Mouse (Mus musculus): ENCODE data around the gene Dpyd. TPM values are rescaled to one million over a fixed set of nuclear protein-coding genes. Genes with fewer than 3 reads are reported as not detected.

The Dpyd gene
- polyA plus RNA-seq, 1 experiment from 2014 or later = 2.6 TPM

DNA sequence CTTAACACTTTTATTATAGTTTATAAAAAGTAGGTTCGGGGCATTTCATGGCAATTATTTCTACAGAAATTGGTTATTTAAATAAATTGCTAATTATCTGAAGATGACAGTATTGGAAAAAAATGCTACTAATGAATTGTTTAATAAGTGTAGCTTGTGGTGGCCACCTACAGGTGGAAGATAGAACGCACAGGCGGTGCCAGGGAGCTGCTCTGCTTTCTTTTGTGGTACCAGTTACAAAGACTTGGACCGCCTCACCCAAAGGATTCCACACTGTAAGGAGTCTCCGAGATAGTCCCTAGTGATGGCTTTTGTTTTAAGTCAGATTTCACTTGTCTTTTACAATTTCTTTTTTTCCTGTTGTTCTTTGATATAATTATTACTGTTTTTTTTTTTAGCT is 694.6 kb downstream of the Dpyd start:
- H3K27ac ChIP-seq = no peak overlapping the region
- DNase-seq (no peak), ATAC-seq (ENCODE audit: low read depth) (no peak)
- no peaks in the 10 kb centered on the region for H3K27me3 ChIP-seq
- H3K9me3 ChIP-seq (replicated peaks) = no peaks in the 10 kb centered on the region; the same call in 1 of the 2 replicates
- no peak overlapping the region for H3K9ac ChIP-seq
- H3K36me3 ChIP-seq = no peaks in the 10 kb centered on the region
- no peak overlapping the region for H3K4me2 ChIP-seq
- no peaks in the 10 kb centered on the region for H3K4me1 ChIP-seq (replicated peaks)
- no peak overlapping the region for H3K4me3 ChIP-seq (replicated peaks)
- WGBS (ENCODE audit: insufficient replicate concordance) = 46% methylated on average over 5 of the region's 5 CpGs

DNA sequence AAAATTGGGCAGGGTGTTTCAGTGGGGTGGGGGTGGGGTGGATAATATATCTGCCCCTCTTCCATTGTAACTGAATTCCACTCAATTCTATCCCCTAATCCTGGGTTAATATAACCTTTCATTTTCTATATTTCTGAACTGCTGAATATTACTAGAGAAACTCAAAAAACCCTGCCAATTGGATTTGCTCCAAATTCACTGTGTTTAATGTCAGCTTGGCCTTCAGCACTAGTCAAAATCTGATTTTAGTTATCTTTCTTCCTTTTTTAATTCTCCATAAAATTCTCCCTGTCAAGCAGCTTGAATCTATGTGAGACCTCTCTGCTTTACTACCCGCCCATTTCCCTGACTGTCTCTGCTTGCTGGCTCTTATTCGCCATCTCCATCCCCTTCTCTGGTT is 713.3 kb downstream of the Dpyd start:
- Histone ChIP-seq H3K9ac (no peak overlapping the region), H3K4me3 (replicated peaks) (no peak overlapping the region), H3K9me3 (replicated peaks) (no peaks in the 10 kb centered on the region), H3K4me1 (replicated peaks) (no peaks in the 10 kb centered on the region), H3K36me3 (no peaks in the 10 kb centered on the region), H3K4me2 (no peak overlapping the region), H3K27ac (no peak overlapping the region), H3K27me3 (no peaks in the 10 kb centered on the region)
- 46% methylated on average over 2 of the region's 2 CpGs for WGBS (ENCODE audit: insufficient replicate concordance)
- DNase-seq (no peak), ATAC-seq (ENCODE audit: low read depth) (no peak)

DNA sequence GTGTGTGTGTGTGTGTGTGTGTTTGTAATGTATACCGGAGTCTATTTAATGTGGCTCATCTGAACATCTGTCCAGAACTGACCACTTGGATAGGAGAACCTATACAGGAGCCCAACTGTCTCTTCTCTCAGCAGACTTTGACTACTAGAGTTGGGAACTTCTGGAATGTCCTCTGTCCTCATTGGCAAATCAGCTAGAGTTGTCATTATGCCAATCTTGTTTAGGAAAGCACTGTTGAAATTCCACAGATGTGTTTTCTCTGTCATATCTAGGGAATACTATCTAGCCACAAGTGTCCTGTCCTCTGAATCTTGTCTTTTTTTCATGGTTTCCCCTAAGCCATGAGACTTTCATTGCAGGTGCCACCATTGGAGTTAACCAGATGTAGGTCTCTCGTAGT is 718.7 kb downstream of the Dpyd start:
- Histone ChIP-seq H3K4me3 (replicated peaks) (no peak overlapping the region), H3K27me3 (no peaks in the 10 kb centered on the region), H3K9ac (no peak overlapping the region), H3K9me3 (replicated peaks) (no peaks in the 10 kb centered on the region), H3K4me1 (replicated peaks) (no peaks in the 10 kb centered on the region), H3K27ac (no peak overlapping the region), H3K36me3 (no peaks in the 10 kb centered on the region), H3K4me2 (no peak overlapping the region)
- ATAC-seq (ENCODE audit: low read depth) (no peak), DNase-seq (no peak)
- 76% methylated on average over 2 of the region's 2 CpGs for WGBS (ENCODE audit: insufficient replicate concordance)

DNA sequence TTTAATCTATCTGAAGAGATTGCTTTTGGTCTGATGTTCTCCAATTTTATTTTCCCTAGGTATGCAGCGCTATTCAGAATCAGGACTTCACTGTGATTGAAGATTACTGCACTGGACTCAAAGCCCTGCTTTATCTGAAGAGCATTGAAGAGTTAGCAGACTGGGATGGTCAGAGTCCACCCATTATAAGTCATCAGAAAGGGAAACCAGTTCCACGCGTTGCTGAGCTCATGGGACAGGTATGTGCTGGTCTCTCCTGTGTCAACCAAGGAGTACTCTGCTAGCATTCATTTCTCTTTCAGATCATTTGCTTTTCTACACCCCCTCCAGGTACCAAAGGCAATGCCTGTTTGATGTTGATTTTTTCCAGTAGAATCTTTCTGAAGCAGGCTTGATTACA is 752.8 kb downstream of the Dpyd start:
- ATAC-seq (ENCODE audit: low read depth) = no peak
- Histone ChIP-seq H3K36me3 (no peaks in the 10 kb centered on the region), H3K4me1 (replicated peaks) (no peaks in the 10 kb centered on the region), H3K27ac (no peak overlapping the region), H3K9ac (no peak overlapping the region), H3K4me3 (replicated peaks) (no peak overlapping the region), H3K4me2 (no peak overlapping the region), H3K9me3 (replicated peaks) (no peaks in the 10 kb centered on the region), H3K27me3 (no peaks in the 10 kb centered on the region)
- DNase-seq = no peak
- WGBS (ENCODE audit: insufficient replicate concordance) = 68% methylated on average over 3 of the region's 3 CpGs

DNA sequence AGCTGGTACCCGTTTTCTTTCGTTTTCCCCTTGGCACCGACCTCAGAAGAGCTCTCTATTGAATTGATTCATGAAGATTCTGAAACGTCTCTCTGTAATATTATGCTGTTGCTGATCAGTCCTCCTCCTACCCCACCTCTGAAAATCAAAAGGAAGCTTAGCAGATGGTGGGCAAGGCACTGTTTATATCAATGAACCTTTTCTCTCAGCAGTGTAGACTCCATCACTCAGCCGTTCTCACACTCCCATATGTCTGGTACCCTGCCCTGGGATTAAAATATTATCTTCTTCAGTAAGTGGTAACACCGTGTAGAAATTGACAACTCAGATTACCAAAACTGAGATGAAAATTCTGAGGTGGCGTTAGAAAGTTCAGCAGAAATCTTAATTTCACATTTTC is 767.1 kb downstream of the Dpyd start:
- H3K27ac ChIP-seq = no peak overlapping the region
- H3K36me3 ChIP-seq = no peaks in the 10 kb centered on the region
- H3K9me3 ChIP-seq (replicated peaks) = 0 out of 2 replicates have a peak, but pooled peaks cover 4% of the 10 kb centered on the region
- no peak overlapping the region for H3K4me2 ChIP-seq
- no peaks in the 10 kb centered on the region for H3K27me3 ChIP-seq
- no peaks in the 10 kb centered on the region for H3K4me1 ChIP-seq (replicated peaks)
- DNase-seq (no peak), ATAC-seq (ENCODE audit: low read depth) (no peak)
- H3K9ac ChIP-seq = no peak overlapping the region
- WGBS (ENCODE audit: insufficient replicate concordance) = 69% methylated on average over 7 of the region's 7 CpGs
- H3K4me3 ChIP-seq (replicated peaks) = no peak overlapping the region

DNA sequence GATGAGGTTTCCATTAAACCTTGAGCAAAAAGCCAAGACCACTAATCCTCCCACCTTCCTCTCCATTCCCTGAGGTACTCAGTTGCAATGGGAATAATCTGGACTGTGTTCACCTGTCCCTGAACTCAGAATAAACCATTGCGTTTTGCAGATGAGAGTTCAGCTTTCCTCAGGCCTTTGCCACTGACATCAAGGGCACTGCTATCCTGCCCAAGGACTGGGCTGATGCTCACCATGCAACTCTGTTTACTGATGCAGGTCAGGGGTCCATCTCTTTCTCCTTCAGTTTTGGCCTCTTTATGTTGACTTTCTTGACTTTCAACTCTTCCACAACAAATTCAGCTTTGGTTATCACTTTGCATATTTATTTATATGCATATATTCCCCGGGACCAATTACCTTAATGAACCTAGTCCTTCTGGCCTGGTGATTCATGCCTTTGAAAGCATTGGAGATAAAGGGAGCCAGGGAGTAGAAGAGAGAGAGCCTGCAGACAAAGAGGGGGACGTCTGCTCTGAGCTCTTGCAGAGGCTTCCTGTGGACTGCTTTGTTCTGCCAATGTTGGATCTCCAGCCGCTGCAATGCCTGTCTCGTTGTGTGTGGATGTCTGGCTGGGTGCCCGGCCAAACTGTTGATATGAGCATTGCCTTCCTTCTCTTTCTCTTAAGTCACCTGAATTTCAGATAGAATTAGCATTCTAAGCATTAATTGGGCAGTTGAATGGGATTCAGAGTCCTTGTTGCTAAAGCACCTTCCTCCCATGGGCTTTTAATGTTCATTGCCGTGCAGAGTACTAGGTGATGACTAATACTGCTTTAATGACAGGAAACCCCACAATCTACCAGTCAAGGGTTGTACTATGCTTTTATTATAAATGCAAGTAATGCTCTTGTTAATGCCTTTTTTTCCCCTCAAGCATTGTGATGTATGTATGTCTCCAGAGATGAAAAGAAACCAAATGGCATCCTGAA is 771.7 kb downstream of the Dpyd start:
- H3K4me3 ChIP-seq (replicated peaks) = no peak overlapping the region
- H3K9me3 ChIP-seq (replicated peaks) = 0 out of 2 replicates have a peak, but pooled peaks cover 4% of the 10 kb centered on the region
- H3K9ac ChIP-seq = no peak overlapping the region
- H3K4me1 ChIP-seq (replicated peaks) = no peaks in the 10 kb centered on the region
- no peaks in the 10 kb centered on the region for H3K27me3 ChIP-seq
- H3K27ac ChIP-seq = no peak overlapping the region
- H3K36me3 ChIP-seq = no peaks in the 10 kb centered on the region
- H3K4me2 ChIP-seq = no peak overlapping the region
- ATAC-seq (ENCODE audit: low read depth) (no peak), DNase-seq (no peak)
- WGBS (ENCODE audit: insufficient replicate concordance) = 46% methylated on average over 7 of the region's 7 CpGs

DNA sequence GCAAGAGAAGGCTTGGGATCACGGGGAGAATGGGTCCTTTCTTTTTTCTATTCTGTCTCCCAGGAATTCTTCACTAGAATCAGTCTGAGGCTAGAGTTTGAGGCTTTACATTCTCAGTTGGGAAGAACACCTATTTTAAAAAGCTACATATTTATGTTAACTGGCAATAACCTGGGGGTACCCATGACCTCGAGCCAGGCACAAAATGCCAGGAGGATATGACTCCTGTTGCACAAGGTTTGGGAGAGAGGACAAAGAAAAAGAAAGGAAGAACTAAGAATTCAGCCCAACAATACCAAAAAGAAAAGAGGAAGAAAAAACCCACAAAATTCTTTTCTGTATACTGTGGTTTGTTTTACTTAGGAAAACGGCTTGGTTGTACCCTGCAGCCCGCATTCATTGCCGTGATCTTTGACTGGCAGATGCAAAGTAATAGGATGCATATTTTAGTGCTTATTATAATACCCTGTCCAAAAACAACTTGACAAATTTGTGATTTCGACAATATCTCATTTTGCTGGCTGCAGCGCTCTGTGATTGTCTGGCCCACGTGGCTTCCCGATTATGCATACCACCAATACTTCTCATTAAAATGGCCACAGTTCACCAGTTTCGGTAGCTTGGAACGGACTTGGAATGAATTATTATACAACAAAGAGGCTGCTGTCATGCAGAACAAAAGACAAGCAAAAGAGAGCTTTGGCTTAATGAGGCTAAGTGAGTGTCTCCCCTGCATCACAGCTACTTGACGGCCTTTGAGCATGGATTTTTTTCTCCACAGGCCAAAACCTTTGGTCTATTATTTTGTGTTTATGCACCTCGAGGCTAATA is 799.8 kb downstream of the Dpyd start:
- H3K9me3 ChIP-seq (replicated peaks) = no peaks in the 10 kb centered on the region
- no peak for ATAC-seq (ENCODE audit: low read depth)
- DNase-seq = no peak
- H3K4me2 ChIP-seq = no peak overlapping the region
- WGBS (ENCODE audit: insufficient replicate concordance) = 59% methylated on average over 13 of the region's 13 CpGs
- no peaks in the 10 kb centered on the region for H3K36me3 ChIP-seq
- no peak overlapping the region for H3K9ac ChIP-seq
- H3K4me1 ChIP-seq (replicated peaks) = no peaks in the 10 kb centered on the region
- no peaks in the 10 kb centered on the region for H3K27me3 ChIP-seq
- no peak overlapping the region for H3K27ac ChIP-seq
- no peak overlapping the region for H3K4me3 ChIP-seq (replicated peaks)

DNA sequence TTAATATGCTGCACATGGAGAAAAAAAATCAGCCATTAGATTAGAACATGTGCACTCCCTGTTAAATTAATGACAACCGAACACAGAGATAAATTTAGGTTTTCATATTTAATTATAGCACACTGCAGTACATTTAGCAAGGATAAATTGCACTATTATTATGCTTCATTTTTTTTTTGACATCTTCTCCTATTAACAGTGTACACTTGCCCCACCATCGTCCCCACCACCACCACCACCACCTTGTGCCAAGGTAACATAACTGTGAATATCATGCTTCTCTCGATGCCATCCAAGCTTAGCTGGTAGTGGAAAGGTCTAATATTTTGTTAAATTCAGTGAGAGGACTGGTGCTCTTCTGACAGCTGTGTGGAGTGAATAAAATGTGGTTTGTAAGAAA is 800.5 kb downstream of the Dpyd start:
- no peak for DNase-seq
- whole genome bisulfite sequencing (ENCODE audit: insufficient replicate concordance) = 69% methylated on average over 3 of the region's 3 CpGs
- Histone ChIP-seq H3K4me3 (replicated peaks) (no peak overlapping the region), H3K9ac (no peak overlapping the region), H3K36me3 (no peaks in the 10 kb centered on the region), H3K27me3 (no peaks in the 10 kb centered on the region), H3K27ac (no peak overlapping the region), H3K4me1 (replicated peaks) (no peaks in the 10 kb centered on the region), H3K4me2 (no peak overlapping the region), H3K9me3 (replicated peaks) (no peaks in the 10 kb centered on the region)
- no peak for ATAC-seq (ENCODE audit: low read depth)

DNA sequence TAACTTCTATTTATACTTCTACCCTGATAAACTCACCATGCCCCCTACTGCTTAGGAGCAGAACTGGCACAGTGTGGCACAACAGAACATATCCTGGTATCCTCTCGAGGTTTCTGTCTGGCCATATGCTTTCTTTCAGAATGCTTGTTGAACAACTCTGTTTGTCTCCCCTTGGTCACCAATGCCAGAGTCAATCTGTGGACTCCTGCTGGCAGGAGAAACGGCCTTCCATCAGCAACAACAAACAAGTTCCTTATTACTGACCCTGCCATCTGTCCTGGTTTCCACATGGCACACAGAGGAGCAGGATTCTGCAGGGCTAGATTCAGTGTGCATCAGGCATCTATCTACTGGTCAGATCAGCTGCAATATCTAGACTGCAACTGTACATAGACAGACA is 807.0 kb downstream of the Dpyd start:
- no peak for DNase-seq
- Histone ChIP-seq H3K9ac (no peak overlapping the region), H3K27ac (no peak overlapping the region), H3K9me3 (replicated peaks) (no peaks in the 10 kb centered on the region), H3K4me2 (no peak overlapping the region), H3K27me3 (no peaks in the 10 kb centered on the region), H3K4me1 (replicated peaks) (no peaks in the 10 kb centered on the region), H3K36me3 (no peaks in the 10 kb centered on the region), H3K4me3 (replicated peaks) (no peak overlapping the region)
- 35% methylated on average over 2 of the region's 2 CpGs for WGBS (ENCODE audit: insufficient replicate concordance)
- no peak for ATAC-seq (ENCODE audit: low read depth)

DNA sequence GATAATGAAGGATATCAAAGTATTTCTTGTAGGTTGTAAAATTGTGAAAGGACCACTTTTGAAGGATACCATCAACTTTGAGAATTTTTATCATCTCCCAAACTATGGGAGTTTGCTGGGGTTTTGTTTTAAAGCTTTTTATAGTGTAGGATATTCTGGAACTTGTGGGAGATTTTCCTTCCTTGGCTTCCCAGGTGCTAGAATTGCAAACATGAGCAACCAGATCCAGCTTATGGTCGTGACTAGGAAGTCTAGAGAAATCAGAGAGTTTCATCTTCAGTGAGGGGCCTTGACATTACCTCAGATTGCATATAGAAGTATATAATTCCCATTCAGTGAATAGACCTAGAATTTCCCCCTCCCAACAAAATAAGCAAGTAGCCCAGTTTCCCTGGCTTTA is 819.2 kb downstream of the Dpyd start:
- Histone ChIP-seq H3K4me2 (no peak overlapping the region), H3K27ac (no peak overlapping the region), H3K9ac (no peak overlapping the region), H3K4me1 (replicated peaks) (no peaks in the 10 kb centered on the region), H3K36me3 (no peaks in the 10 kb centered on the region), H3K4me3 (replicated peaks) (no peak overlapping the region), H3K27me3 (no peaks in the 10 kb centered on the region), H3K9me3 (replicated peaks) (no peaks in the 10 kb centered on the region; the same call in 1 of the 2 replicates)
- no peak for DNase-seq
- ATAC-seq (ENCODE audit: low read depth) = no peak
- 14% methylated on average over 1 of the region's 1 CpGs for WGBS (ENCODE audit: insufficient replicate concordance)

DNA sequence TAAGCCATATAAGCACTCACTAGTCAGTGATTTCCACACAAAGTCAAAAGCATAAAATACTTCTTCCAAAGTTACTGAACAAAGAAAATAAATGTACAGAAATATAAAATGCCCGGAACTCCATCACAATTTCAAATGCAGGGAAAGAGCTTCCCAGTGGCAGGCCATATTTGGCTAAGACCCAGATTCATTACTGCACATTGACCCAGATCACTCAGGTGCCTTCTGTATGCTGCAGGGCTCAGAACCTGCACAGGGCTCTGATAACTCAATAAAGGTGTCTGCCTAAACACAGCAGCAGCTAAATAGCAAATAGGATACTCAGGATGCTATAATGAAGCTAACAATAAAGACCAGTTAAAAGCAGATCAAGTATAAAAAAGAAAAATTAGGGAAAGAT is 820.5 kb downstream of the Dpyd start:
- Histone ChIP-seq H3K27ac (no peak overlapping the region), H3K4me3 (replicated peaks) (no peak overlapping the region), H3K36me3 (no peaks in the 10 kb centered on the region), H3K9ac (no peak overlapping the region), H3K27me3 (no peaks in the 10 kb centered on the region), H3K4me2 (no peak overlapping the region), H3K4me1 (replicated peaks) (no peaks in the 10 kb centered on the region), H3K9me3 (replicated peaks) (no peaks in the 10 kb centered on the region; the same call in 1 of the 2 replicates)
- DNase-seq = no peak
- no peak for ATAC-seq (ENCODE audit: low read depth)
- 70% methylated on average over 1 of the region's 1 CpGs for WGBS (ENCODE audit: insufficient replicate concordance)
